Mouse (Mus musculus): Measurements from ENCODE around the gene Nans.

Nans gene

GRCm38 (mm10) chr4:46532511-46532910, 43.5 kb downstream of the Nans start:
- in situ Hi-C loops (cut with MseI, MboI): no loop called here

- in situ Hi-C loops (cut with MseI, MboI): no loop called here
These were observed 43.9 kb downstream of the Nans start for GRCm38 (mm10) chr4:46532926-46533325.

DNA sequence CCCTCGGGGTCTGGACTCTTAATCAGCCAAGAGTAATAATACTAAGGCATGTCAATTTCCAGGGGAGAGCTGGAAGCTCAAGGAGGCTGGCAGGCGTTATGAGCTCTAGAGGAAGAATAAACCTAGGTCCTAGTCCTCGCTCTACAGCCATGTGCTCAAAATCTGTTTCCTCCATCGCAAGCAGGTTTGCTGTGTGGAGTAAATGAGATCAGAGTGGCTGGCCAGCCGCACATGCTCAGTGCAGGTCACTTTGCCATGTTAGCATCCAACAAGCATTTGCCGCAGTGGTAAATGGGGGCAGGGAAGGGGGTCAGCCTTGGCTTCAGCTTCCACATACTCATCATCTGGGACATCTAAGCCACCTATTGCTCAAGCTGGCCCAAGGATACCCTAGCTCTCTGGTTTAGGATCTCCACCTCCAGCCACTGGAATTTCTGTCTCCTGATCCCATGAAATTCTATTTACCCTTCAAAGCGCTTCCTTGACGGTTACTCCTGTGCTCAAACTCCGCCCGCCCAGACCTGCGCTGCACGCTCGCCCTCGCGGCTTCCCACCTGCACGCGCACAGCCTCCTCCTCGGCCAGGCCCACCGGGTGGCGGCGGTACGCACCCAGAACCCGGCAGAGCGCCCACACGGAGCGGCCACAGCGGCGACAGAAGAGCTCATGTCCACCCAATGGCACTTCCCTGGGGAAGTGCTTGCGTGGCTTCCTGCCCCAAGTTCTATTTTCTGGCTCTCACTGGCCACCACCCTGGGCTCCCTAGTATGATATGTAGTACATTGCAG, 45.1 kb downstream of the Nans start:
- in situ Hi-C loops (cut with MseI, MboI): no loop called here

GRCm38 (mm10) chr4:46535094-46535830, 46.2 kb downstream of the Nans start:
- in situ Hi-C loops (cut with MseI, MboI): no loop called here

DNA sequence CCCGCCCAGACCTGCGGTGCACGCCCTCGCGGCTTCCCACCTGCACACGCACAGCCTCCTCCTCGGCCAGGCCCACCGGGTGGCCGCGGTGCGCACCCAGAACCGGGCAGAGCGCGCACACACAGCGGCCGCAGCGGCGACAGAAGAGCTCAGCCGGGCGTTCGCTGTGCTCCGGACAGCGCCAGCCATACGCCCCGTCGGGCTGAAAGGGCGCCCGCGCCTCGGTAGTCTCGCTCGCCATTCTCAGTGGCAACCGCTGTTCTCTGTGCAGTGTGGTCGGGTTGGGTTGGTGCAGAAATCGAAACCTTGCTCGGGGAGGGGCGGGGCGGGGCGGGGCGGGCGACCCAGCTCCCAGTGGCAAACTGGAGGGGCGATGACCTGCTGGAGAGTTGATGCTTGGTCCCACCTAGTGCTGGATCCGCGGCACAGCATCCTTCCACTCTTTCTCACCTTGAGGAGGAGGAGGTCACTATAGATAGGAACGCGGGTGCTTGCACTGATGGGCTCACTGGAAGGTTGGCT, 46.9 kb downstream of the Nans start, which contains the start of gene Trim14:
Trim14 (minus strand) TSS at position 302 of the 522 bp plus-strand sequence.
- in situ Hi-C loops (cut with MseI, MboI): no loop called here

DNA sequence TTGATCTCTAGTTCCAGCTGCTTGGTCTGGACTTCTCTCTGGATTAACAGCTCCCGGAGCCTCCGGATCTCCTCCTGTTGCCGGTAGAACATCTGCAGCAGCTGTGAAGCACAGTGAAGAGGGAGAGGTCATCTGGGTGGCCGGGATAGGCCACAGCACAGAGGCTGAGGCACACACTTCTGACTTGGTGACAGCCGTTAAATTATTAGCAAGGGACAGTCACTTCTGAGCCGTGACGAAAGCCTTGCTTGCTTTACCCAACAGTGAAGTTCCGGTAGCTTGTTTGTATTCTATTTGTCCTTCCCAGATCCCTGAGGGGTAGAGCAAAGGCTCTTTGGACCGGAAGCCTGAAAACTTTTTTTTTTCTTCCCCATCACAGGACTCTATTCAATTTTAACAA, 50.1 kb downstream of the Nans start:
- in situ Hi-C loops (cut with MseI, MboI): no loop called here

DNA sequence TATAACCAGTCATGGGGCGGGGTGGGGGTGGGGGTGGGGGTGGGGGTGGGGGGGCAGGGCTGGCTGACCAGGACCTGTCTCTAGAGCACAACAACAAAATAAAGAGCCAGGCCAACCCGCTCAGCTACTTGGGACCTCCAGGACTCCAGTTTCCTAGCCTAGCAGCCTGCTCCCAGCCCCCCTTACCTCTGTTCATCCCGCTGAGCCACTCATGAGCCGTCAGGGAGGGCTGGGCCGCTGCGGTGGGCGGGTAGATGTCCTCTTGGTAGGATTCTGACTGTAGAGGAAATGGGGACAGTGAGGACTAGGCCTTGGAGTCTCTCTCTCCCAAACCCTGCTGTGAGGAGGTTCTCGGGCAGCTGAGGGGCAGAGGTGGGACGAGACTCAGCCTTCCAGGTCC, 52.7 kb downstream of the Nans start:
- in situ Hi-C loops (cut with MseI, MboI): loop anchor here in 1 of 2 experiments (10.0 kb wide), 1 partner anchor 113 kb away; the partner anchor contains the start of gene Tbc1d2

DNA sequence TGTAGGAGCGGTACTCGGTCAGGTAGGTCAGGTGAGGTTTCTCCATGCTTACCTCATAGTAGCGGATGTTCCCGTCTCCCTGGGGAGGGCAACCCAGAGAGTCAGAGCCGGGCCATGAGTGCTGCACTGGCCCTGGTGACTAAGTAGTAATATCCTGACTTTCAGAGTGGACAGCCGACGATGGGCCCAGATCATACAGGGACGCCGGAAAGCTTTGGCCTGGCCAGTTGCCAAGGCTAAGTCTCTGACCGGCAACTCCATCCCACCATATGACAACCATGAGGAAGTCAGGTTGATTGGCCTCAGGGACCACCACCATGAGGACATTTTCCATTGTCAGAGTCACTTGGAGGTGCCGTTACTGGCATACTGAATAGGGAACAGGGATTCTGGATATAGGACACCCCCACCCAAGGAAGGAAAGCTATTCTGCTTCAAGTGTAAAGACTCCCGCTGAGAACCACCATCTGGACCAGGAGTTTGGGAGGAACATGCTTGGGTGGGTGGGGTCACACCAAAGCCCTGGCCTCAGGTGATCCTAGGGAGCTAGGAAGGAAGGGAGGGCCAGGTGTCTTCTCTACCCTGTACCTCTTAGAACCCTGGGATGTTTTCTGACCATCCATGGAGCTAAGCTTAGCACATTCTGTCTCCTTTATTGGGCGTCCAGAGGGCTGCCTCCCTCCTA, 54.5 kb downstream of the Nans start:
- in situ Hi-C loops (cut with MseI, MboI): loop anchor here in 1 of 2 experiments (10.0 kb wide), 1 partner anchor 111 kb away; the partner anchor contains the start of gene Tbc1d2

DNA sequence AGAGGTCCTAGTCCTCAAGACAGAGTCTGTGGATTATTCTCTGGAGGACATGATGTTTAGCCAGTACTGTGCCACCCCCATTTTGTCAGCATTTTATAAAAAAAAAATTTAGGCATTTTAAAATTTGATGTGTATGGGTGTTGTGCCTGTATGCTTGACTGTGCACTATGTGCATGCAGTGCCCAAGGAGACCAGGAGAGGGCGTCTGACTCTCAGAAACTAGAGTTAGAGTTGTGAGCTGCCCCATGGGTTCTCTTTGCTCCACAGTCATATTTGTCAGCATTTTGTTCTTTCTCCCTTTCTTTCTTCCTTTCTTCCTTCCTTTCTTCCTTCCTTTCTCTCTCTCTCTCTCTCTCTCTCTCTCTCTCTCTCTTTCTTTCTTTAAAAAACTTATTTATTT, 55.3 kb downstream of the Nans start:
- in situ Hi-C loops (cut with MseI, MboI): loop anchor here in 1 of 2 experiments (10.0 kb wide), 1 partner anchor 110 kb away; the partner anchor contains the start of gene Tbc1d2

- in situ Hi-C loops (cut with MseI, MboI): loop anchor here (5.0 to 10.0 kb wide), 2 partner anchors 57 to 109 kb away; partner anchors contain the start of genes Coro2a (in 1 of the 2) and Tbc1d2 (in 1 of the 2)
These were observed 56.5 kb downstream of the Nans start for GRCm38 (mm10) chr4:46545498-46545897.

DNA sequence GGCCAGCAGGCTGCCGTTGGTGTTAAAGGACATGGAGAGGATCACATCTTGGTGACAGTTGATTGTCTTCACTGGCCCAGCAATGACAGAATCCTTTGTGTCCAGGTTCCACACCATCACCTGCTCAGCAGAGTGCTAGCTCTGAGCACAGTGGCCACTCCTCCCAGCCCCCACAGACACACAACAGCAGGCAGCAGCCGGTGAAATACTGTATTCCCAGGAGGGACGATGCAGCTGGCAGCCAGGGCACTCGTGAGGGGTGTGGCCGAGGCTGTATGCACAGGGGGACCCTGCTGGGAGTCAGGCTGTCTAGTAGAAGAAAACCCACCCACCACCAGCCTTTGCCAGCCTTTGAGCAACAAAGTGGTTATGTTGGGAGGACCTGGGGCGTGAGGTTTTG, 57.7 kb downstream of the Nans start:
- in situ Hi-C loops (cut with MseI, MboI): loop anchor here (5.0 to 10.0 kb wide), 2 partner anchors 56 to 108 kb away; partner anchors contain the start of genes Coro2a (in 1 of the 2) and Tbc1d2 (in 1 of the 2)

- in situ Hi-C loops (cut with MseI, MboI): loop anchor here (5.0 to 10.0 kb wide), 2 partner anchors 52 to 105 kb away; partner anchors contain the start of genes Coro2a (in 1 of the 2) and Tbc1d2 (in 1 of the 2)
These were observed 60.9 kb downstream of the Nans start for GRCm38 (mm10) chr4:46549979-46550378.

GRCm38 (mm10) chr4:46550406-46550805, 61.4 kb downstream of the Nans start:
- in situ Hi-C loops (cut with MseI, MboI): no loop called here

Data from mouse trophoblast stem cell (cell line).